Mouse (Mus musculus) midbrain, embryonic 10.5 days (tissue): ENCODE data around the gene Rnf19b. TPM values are rescaled to one million over a fixed set of nuclear protein-coding genes. Genes with fewer than 3 reads are reported as not detected.

Source experiments
- DNase-seq: peaks from one replicate; pipeline ENCODE4 v3.0.0-alpha.2; 2017; ENCODE audit warnings: low spot score
- H3K27ac ChIP-seq: fragments of 300-500 bp; sonication (generic); replicated peaks from 2 replicates; pipeline ENCODE4 v1.5.1; 2016; ENCODE audit warnings: mild to moderate bottlenecking
- H3K27me3 ChIP-seq: fragments of 300-500 bp; sonication (generic); 2 replicates; pipeline ENCODE4 v1.6.1; 2016; ENCODE audit warnings: low read depth, mild to moderate bottlenecking; ENCODE audit not compliant: poor library complexity, severe bottlenecking
- H3K36me3 ChIP-seq: fragments of 300-500 bp; sonication (generic); 2 replicates; pipeline ENCODE4 v1.6.1; 2016; ENCODE audit warnings: mild to moderate bottlenecking, moderate library complexity
- H3K4me1 ChIP-seq: fragments of 300-500 bp; sonication (generic); 2 replicates; pipeline ENCODE4 v1.6.1; 2016
- H3K4me3 ChIP-seq: fragments of 300-500 bp; sonication (generic); 2 replicates; pipeline ENCODE4 v1.5.1; 2016; ENCODE audit warnings: mild to moderate bottlenecking, moderate library complexity
- H3K9me3 ChIP-seq: fragments of 300-500 bp; sonication (generic); replicated peaks from 2 replicates; pipeline ENCODE4 v1.6.1; 2016; ENCODE audit warnings: mild to moderate bottlenecking
- WGBS: fragments of 180-500 bp; shearing (Covaris S2); methylation state at CpG from one replicate; pipeline ENCODE4 v1.1.7; 2016; 5-methylcytosine and 5-hydroxymethylcytosine counted together
- polyA plus RNA-seq: library from polyadenylated mRNA; unstranded; fragments of >200 nt; fragmentation: Nextera tagmentation; extraction: Ambion mirVana; gene quantifications from 2 replicates; pipeline ENCODE4 v1.2.1, GENCODE M21; 2016

Gene Rnf19b
- polyA plus RNA-seq, 1 experiment from 2014 or later: 7.1 TPM

GRCm38 (mm10) chr4:129062281-129063075, 4.4 kb downstream of the Rnf19b start:
- Histone ChIP-seq H3K4me1 (peaks cover 27% of the 10 kb centered on the region), H3K9me3 (no peaks in the 10 kb centered on the region)
- WGBS: 89% methylated on average over 3 of the region's 3 CpGs

DNA sequence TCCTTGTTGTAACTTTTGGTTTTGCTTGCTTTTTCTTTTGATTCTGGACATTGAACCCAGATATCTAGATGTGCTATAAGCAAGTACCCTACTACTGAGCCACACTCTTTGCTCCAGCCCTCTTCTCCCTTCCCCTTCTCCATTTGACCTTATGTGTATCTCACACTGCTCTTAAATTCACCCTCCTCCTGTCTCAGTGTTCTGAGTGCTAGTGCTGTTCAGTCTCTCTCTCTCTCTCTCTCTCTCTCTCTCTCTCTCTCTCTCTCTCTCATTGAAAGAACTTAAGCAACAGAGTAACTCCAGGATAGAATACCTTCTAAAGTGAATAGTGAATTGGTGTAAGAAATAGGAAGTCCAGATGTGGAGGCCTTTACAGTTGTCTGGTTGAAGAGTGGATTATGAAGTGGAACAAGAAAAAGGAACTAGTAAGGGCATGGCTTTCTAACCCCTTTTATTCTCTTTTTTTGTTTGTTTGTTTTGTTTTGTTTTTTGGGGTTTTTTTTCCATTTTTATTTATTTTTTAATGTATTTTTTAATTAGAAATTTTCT, 7.7 kb downstream of the Rnf19b start:
- H3K9me3 ChIP-seq: no peaks in the 10 kb centered on the region
- DNase-seq: no peak
- H3K36me3 ChIP-seq: no peaks in the 10 kb centered on the region
- no peak overlapping the region for H3K4me3 ChIP-seq
- no peaks in the 10 kb centered on the region for H3K27me3 ChIP-seq
- peaks cover 4% of the 10 kb centered on the region; the same call in 1 of the 2 replicates for H3K4me1 ChIP-seq
- no peak overlapping the region for H3K27ac ChIP-seq

More at GRCm38 (mm10) chr4:129062281-129063075, 4.4 kb downstream of the Rnf19b start:
- Histone ChIP-seq H3K27ac (no peak overlapping the region), H3K4me3 (no peak overlapping the region), H3K36me3 (no peaks in the 10 kb centered on the region), H3K27me3 (peaks cover 9% of the 10 kb centered on the region)
- DNase-seq: no peak

DNA sequence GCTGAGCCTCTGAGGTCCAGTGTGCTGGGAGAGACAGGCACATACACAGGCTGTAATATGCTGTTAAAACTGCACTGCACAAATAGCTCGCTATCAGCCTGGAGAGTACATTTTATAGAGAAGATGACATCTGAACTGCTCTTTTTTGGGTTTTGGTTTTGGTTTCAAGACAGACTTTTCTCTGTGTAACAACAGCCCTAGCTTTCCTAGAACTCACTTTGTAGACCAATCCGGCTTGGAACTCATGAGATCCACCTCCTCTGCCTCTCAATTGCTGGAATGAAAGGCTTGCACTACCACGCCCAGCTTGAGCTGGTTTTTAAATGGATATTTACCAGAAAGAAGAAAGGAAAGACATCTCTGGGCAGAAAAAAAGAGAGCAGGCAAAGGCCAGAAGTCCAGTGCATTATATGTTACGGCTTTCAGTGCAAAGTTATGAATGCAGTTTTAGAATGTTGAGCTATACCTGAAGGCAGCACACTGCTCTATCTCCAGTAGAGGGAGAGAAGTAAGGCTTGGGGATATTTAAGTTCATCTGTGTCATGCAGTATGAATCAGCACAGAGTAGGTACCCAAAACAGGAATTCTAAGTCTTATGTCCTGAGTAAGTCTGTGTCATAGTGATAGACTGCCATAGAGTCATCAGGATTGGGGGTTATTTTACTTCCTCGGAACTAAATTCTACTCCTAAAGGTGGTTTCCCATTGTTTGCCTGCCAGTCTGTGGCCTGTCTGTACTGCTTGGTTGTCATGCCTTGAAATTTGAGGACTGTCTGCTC, 9.8 kb downstream of the Rnf19b start:
- no peaks in the 10 kb centered on the region for H3K4me1 ChIP-seq
- no peaks in the 10 kb centered on the region for H3K9me3 ChIP-seq
- no peak overlapping the region for H3K27ac ChIP-seq
- DNase-seq: no peak
- 86% methylated on average over 5 of the region's 5 CpGs for WGBS
- no peaks in the 10 kb centered on the region for H3K27me3 ChIP-seq
- H3K36me3 ChIP-seq: peaks cover under 1% of the 10 kb centered on the region; the same call in 1 of the 2 replicates
- H3K4me3 ChIP-seq: no peak overlapping the region

DNA sequence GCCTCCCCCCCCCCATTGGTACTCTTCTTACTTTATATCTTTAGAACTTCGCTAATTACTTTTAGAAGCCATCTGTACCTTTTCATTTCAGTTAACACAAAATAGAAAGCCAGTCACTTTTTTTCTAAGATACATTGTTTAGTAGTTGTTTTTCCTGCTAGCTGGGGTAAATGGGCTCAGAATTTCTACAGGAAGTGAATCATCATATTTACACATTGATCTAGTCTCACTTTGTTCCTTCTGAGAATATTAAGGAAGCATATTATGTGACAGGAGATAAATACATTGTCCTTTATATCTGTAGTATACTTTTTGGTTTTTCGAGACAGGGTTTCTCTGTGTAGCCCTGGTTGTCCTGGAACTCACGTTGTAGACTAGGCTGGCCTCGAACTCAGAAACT, 10.8 kb downstream of the Rnf19b start:
- Histone ChIP-seq H3K4me3 (no peak overlapping the region), H3K27me3 (no peaks in the 10 kb centered on the region), H3K36me3 (peaks cover 9% of the 10 kb centered on the region), H3K4me1 (no peaks in the 10 kb centered on the region), H3K27ac (no peak overlapping the region), H3K9me3 (no peaks in the 10 kb centered on the region)
- WGBS: 91% methylated on average over 4 of the region's 4 CpGs
- DNase-seq: no peak

DNA sequence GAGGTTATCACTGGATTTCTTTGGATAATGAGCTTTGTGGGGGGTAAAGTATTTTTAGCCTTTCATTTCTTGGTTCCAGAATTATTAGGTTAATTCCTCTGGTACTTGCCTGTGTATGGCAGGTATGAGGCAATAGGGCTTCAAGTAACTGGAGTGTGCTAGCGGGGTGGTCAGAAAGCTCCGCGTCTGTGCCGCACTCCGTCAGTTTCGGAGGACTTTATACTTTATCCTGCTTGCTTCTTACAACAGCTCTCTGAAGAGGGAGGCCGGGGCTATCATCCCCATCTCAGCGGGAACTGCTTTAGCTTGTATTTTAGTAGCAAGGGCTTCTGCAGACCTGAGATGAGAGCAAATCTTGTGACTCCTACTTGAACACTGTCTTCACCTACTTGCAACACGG, 21.1 kb downstream of the Rnf19b start:
- WGBS: 92% methylated on average over 9 of the region's 9 CpGs
- H3K36me3 ChIP-seq: peaks cover 95% of the 10 kb centered on the region
- H3K9me3 ChIP-seq: no peaks in the 10 kb centered on the region
- H3K4me3 ChIP-seq: no peak overlapping the region
- no peaks in the 10 kb centered on the region for H3K4me1 ChIP-seq
- H3K27me3 ChIP-seq: no peaks in the 10 kb centered on the region
- H3K27ac ChIP-seq: no peak overlapping the region
- no peak for DNase-seq

- H3K27ac ChIP-seq: no peak overlapping the region
- no peak for DNase-seq
- no peak overlapping the region for H3K4me3 ChIP-seq
- H3K27me3 ChIP-seq: no peaks in the 10 kb centered on the region
- H3K36me3 ChIP-seq: peaks cover 86% of the 10 kb centered on the region
- no peaks in the 10 kb centered on the region for H3K4me1 ChIP-seq
- 89% methylated on average over 7 of the region's 7 CpGs for WGBS
- no peaks in the 10 kb centered on the region for H3K9me3 ChIP-seq
Measured at GRCm38 (mm10) chr4:129081041-129081440, 23.0 kb downstream of the Rnf19b start.

- 92% methylated on average over 6 of the region's 6 CpGs for WGBS
- H3K4me1 ChIP-seq: no peaks in the 10 kb centered on the region
- peaks cover 81% of the 10 kb centered on the region for H3K36me3 ChIP-seq
- H3K9me3 ChIP-seq: no peaks in the 10 kb centered on the region
- no peaks in the 10 kb centered on the region for H3K27me3 ChIP-seq
- DNase-seq: no peak
- H3K27ac ChIP-seq: no peak overlapping the region
- H3K4me3 ChIP-seq: no peak overlapping the region
Measured at GRCm38 (mm10) chr4:129081512-129081911, 23.4 kb downstream of the Rnf19b start.

DNA sequence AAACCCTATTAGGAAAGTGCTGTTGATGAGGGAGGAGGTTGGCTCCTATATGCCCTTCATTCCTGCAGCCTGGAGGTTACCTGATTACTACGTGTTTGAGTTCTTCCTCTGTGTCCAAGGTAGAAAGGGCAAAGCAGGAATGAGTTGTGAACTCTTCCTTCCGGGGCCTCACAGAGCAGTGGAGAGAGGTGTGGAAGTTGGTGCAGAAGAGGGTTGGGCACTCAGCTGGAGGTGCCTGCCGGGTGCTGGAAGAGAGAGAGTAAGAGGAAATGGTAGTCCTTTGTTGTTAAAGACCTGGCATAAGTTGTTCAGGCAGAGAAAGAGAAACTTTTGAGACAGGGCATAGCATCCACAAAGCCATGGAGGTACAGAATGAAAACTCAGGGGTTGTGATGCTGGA, 23.9 kb downstream of the Rnf19b start:
- H3K27ac ChIP-seq: no peak overlapping the region
- no peaks in the 10 kb centered on the region for H3K27me3 ChIP-seq
- H3K4me1 ChIP-seq: no peaks in the 10 kb centered on the region
- WGBS: 90% methylated on average over 3 of the region's 3 CpGs
- no peak overlapping the region for H3K4me3 ChIP-seq
- H3K36me3 ChIP-seq: peaks cover 77% of the 10 kb centered on the region
- H3K9me3 ChIP-seq: no peaks in the 10 kb centered on the region
- no peak for DNase-seq

- peak; percentile 63 for DNase-seq
- Histone ChIP-seq H3K9me3 (no peaks in the 10 kb centered on the region), H3K4me1 (no peaks in the 10 kb centered on the region), H3K36me3 (peaks cover 71% of the 10 kb centered on the region), H3K27me3 (no peaks in the 10 kb centered on the region), H3K4me3 (no peak overlapping the region), H3K27ac (no peak overlapping the region)
- 46% methylated on average over 10 of the region's 10 CpGs for WGBS
Measured at GRCm38 (mm10) chr4:129082379-129083115, 24.5 kb downstream of the Rnf19b start.

- DNase-seq: no peak
- Histone ChIP-seq H3K4me1 (no peaks in the 10 kb centered on the region), H3K36me3 (peaks cover 48% of the 10 kb centered on the region), H3K27ac (no peak overlapping the region), H3K4me3 (no peak overlapping the region), H3K9me3 (no peaks in the 10 kb centered on the region), H3K27me3 (no peaks in the 10 kb centered on the region)
- WGBS: 93% methylated on average over 9 of the region's 9 CpGs
Measured at GRCm38 (mm10) chr4:129084896-129085295, 26.8 kb downstream of the Rnf19b start.

DNA sequence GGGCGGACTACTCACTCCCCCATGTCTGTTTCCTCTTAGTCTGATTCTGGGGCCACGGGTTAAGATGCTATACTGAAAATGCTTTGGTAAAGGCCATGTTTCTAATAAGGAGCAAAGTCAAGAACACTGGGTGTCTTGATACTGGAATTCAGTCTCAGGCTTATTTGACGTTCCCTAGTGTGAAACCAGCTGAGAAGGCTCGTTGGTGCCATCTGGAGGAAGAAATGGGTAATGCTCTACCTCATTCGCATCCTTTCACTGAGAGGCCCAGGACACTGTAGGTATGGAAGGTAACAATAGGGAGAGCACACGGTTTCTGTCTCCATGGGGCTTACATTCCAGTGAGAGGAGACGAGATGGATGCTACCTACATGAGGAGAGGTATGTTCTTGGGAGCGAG, 28.0 kb downstream of the Rnf19b start:
- Histone ChIP-seq H3K36me3 (peaks cover 36% of the 10 kb centered on the region), H3K4me3 (no peak overlapping the region), H3K4me1 (no peaks in the 10 kb centered on the region), H3K27ac (no peak overlapping the region), H3K27me3 (no peaks in the 10 kb centered on the region), H3K9me3 (no peaks in the 10 kb centered on the region)
- 29% methylated on average over 8 of the region's 8 CpGs for WGBS
- peak; percentile 61 for DNase-seq

DNA sequence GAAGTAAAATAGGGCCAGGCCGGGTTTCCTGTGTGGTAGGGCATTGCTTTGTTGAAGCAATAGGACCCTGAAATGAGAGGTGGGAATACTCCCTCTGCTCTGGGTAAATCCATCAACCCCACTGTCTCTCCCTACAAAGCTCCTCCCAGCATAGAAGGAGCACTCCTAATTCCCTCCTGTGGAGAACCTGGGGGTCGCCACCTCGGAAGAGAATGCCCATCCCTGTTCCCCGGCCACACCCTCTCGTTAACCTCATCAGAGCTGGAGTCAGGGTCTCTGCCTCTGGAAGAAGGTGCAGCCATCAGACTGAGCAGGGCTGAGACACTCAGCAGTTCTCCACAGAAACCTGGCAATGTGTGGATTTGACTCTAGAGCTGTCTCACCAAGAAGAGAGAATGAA, 29.8 kb downstream of the Rnf19b start:
- Histone ChIP-seq H3K4me1 (no peaks in the 10 kb centered on the region), H3K36me3 (peaks cover 22% of the 10 kb centered on the region), H3K9me3 (no peaks in the 10 kb centered on the region), H3K27ac (no peak overlapping the region), H3K4me3 (no peak overlapping the region), H3K27me3 (no peaks in the 10 kb centered on the region)
- no peak for DNase-seq
- 58% methylated on average over 5 of the region's 5 CpGs for WGBS
